Mouse (Mus musculus) olfactory bulb, adult 2 months (tissue): ENCODE measurements around the gene Cxcl2.

Experiments used
- CTCF ChIP-seq: fragments of 200-500 bp; IDR thresholded peaks from 2 replicates; pipeline ENCODE4 v1.5.1; 2012; ENCODE audit warnings: low read depth, mild to moderate bottlenecking, low read length, moderate library complexity; ENCODE audit not compliant: insufficient read depth
- POLR2A ChIP-seq: fragments of 200-500 bp; IDR thresholded peaks from 2 replicates; pipeline ENCODE4 v1.6.1; 2012; ENCODE audit warnings: mild to moderate bottlenecking, low read depth, low read length, moderate library complexity; ENCODE audit not compliant: insufficient read depth

- no peak for TF ChIP-seq CTCF
- no peak for TF ChIP-seq POLR2A
Observed at GRCm38 (mm10) chr5:90879307-90880014, 24.2 kb upstream of the Cxcl2 start.
